Mouse (Mus musculus) gastrocnemius, postnatal 36 days (tissue): Measurements from ENCODE around the gene Borcs8. TPM values are rescaled to one million over a fixed set of nuclear protein-coding genes. Genes with fewer than 3 reads are reported as not detected.
A peak's percentile ranks its signal among the peaks of the same experiment; 100 is the strongest.

Experiments used
- DNase-seq, 2 experiments: peaks; one replicate each; pipeline ENCODE4 v3.0.0; 2022
- intact Hi-C: fragments of 180-260 bp; cut with DNase I; formaldehyde crosslinking; loops from one replicate; pipeline ENCODE4 v1.15.1; 2025
- long read RNA-seq, 2 experiments: library from polyadenylated mRNA; stranded (forward); transcript quantifications; one replicate each; pipeline ENCODE4 v2.0.0; 2021
- total RNA-seq, 2 experiments: library from RNA; stranded (reverse); gene quantifications; 2 replicates each; pipeline ENCODE4 v1.2.3; 2021

Borcs8 gene
- 10 to 100 TPM; 14.2 to 16.3 TPM for total RNA-seq
- long read RNA-seq, experiment 1, transcript Borcs8-201 (6 exons, 810 nt) = major isoform, 8 of 19 reads
- long read RNA-seq, experiment 1, partial matches to known transcripts = 3 of 19 reads
- long read RNA-seq, experiment 1, other reads (novel, unspliced or antisense) = 4 of 19 reads
- long read RNA-seq, experiment 2, transcript Borcs8-201 (6 exons, 810 nt) = major isoform, 7 of 24 reads
- long read RNA-seq, experiment 2, partial matches to known transcripts = 6 of 24 reads
- long read RNA-seq, experiment 2, other reads (novel, unspliced or antisense) = 6 of 24 reads

DNA sequence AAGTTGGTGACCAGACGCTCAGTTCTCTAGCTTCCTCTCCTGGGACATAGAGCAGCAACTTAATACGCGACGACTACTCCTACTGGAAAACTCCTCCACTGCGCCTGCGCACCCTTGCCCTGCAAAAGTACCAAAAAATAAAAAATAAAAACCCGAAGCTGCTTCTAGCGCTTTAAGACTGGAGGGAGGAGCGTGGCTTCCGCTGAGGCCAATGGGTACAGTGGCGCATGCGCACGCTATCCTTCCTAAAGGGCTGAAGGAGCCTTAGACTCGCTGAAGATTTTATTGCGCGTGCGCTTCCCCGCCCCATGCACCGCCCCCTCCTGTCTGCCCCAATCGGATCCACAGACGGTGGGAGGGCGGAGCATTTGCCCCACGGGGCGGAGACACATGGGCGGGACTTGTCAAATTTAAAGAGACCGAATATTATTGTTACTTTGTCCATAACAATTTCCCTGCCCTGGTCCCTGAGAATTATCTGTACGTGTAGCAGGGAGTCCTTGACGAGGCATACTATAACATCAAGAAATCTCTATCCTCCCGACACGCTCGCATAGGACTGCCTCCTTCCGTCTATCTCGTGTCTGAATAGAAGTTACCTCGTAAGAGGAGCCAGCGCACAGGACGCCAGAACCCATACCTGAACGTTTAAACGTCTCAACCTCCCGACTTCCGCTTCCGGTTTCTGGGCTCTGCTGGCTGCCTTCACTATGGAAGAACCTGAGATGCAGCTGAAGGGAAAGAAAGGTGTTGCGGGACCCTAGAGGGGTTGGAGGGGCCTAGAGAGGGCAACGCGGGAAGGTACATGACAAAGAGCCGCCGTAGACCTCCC, at the start of gene Borcs8, which contains the start of the genes Rfxank and Mef2b:
Borcs8 (plus strand) TSS at position 474 of the 832 bp plus-strand sequence.
Rfxank (minus strand) TSS at position 129 of the 832 bp plus-strand sequence.
Mef2b (plus strand) TSS at position 686 of the 832 bp plus-strand sequence.
- peak; percentile 99 for DNase-seq
- intact Hi-C loops = no loop called here

DNA sequence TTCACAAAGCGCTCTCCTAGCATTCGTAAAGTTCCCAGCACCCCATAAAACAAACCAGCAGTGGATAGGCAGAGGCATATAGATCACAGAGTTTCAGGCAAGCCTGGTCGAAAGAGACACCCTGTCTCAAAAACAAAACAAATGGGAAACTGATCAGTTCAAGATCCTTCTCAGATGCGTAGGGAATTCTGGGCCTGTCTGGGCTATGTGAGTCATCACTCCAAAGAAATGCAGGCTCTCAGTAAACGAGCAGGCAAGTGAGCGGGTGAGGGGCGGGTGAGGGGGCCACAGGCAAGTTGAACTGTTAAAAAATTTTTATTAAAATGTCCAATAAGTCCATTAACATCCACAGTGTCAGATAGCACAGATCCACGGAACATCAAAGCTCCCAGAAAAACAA, 46.5 kb upstream of the Borcs8 start:
- intact Hi-C loops = no loop called here
- DNase-seq = no peak

DNA sequence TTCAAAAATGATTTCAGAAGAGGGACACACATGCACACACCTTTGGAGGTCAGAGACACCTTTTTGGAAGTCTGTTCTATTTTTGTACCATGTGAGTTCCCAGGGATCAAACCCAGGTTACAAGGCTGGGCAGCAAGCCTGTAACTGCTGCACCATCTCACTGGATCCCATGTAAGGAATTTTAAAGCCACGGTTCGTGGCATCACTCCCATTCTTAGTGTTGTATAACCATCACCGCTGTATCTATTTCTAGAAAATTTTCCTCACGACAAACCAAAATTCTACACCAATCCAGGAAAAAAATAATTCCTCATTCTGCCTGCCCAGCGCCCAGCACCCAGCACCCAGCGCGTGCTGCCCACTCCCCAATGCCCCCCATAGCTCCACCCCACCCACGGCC, 40.0 kb upstream of the Borcs8 start:
- no peak for DNase-seq
- intact Hi-C loops = no loop called here

DNA sequence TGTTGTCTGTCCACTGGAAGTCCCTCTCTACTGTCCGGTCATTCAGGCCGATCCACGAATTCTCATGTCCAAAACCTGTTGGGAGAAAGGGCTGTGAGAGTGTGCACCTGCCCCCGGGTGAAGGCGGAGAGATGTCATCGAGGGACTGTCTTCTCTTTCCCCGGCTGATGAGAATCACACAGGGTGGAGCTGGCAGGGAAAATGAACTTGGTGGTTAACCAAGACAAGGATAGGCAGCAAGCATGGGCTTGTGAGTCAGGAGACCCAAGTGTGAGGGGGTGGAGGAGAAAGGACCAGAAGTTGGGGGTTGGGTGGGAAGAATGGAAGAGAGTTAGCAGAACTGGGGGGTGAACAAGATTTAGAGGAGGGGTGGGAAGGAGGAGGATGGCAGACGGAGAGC, 39.1 kb upstream of the Borcs8 start:
- intact Hi-C loops = loop anchor here (5.0 kb wide), 1 partner anchor 122 kb away; no protein-coding TSS in a partner anchor
- DNase-seq = no peak

DNA sequence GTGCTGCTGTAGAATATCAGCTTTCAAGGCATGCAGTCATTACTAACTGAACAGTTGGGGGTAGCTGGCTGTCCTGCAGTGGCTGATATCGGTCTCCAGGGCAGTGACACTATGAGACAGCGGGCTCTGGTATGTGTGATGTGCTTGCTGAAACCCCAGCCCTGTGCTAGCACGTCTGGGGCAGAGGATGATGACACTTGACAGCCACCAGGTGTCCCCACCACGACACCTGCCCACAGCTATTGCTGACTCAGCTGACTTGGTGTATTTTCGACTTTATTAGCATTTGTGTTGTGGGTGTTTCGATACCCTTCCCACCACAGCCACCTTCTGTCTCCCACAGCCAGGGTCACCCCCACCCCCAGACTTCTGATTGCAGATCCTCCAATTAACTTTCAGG, 34.8 kb upstream of the Borcs8 start:
- DNase-seq = no peak
- intact Hi-C loops = loop anchor here (1.0 to 5.0 kb wide), 2 partner anchors 62 to 118 kb away; no protein-coding TSS in a partner anchor

DNA sequence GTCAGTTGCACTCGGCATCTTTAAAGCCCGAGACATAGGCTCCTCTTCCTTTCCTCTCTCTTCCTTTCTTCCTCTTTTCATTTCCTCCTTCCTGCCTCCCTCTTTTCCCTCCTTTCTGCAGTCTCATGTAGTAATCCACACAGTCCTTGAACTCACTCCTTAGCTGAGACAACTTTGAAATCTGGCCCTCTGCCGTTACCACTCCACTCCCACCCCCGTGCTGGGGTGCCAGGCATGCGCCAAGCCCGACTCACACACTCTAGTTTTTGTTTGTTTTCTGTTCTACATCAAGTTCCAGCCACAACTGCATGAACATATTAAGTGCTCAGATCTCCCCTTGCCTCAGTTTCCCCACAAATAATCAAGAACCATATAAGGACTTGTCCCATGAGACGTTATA, 34.4 kb upstream of the Borcs8 start:
- DNase-seq = no peak
- intact Hi-C loops = loop anchor here (1.0 to 5.0 kb wide), 2 partner anchors 61 to 117 kb away; no protein-coding TSS in a partner anchor

DNA sequence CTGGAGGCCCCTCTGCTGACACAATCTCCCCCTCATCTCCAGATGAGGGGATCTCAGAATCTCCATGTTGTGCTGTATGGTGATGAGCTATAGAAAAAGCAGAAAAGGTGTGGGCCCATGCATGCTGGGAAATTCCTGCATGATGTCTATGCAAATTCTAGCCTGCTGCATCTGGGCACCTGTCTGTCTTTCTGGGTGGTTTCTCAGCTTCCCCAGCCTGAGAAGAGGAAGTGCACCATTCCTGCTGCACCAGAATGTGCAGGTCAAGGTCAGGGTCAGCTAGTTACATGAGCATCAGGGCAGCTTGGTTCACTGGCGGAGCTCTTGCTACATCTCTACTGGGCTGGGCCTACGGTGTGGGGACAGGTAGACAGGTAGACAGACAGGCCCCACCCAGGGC, 28.8 kb upstream of the Borcs8 start:
- intact Hi-C loops = no loop called here
- no peak for DNase-seq

DNA sequence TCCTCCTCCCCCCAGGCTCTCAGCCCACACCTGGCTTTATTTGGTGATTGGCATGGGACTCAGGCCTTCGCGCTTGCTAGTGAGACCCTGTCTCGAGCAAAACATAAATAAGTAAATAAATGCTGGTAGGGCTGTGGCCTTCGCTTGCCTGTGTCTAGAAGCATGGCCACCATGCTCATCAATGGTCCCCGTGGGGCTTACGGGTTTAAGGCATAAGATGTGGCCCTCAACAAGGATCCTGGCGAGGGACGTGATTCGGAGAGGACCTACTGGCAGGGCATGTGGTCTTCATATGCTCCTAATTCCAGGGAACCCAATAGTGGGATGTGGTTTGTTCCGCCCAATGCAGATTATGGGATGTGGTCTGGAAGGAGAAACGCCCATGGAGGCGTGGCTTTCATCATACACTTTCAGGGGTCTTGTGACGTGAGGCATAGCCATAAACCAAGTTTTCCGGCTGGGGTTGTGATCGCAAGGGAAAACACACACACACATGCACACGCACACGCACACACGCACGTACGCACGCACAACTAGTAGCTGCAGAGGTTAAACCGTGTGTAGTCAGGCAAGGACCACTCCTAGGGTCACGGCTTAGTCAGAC, 28.0 kb upstream of the Borcs8 start:
- intact Hi-C loops = no loop called here
- no peak for DNase-seq

DNA sequence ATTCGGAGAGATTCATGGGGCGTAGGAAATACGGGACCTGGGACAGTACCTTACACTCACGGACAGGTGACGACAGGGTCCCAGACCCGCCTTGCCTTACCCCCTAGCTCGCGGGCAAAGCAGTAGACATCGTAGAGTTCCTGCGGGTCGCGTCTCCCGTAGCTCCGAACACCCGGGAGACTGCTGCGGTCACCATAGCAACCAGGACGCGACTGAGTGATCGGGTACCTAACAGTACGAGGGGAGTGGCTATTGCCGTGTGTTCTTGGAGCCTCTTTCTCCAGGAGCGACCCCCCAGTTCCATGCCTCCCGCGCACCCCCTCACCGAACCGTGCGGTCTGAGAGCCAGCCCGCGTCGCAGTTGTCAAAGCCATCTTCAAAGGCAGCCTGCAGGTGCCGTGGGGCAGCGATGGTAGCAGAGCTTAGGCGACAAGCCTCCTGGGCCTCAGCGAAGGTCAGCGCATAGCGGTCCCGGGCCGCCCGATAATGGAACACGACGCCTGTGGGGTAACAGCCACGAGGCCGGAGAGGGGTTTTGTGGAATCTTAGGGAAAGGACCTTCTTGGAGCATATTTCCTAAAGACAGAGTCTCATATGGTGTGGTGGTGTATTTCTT, 26.8 kb upstream of the Borcs8 start:
- intact Hi-C loops = no loop called here

DNA sequence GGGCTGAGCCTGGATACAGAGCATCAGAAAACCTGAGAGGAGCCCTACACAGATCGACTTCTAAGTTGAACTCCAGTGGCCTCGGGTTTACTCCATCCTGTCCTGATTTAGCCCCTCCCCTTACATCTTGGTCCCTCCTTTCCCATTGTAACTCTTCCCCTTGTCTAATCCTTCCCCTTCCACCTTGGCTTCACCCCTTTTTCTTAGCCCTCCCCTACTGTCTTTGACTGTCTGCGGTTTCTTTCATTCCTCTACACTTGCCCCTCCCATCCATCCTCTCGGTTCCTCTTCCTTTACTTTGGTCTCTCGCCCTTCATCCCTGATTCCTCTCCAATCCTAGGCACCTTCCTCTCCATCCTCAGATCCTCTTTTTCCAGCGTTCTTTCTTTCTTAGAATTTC, 24.8 kb upstream of the Borcs8 start:
- DNase-seq = no peak
- intact Hi-C loops = no loop called here

More for the DNA sequence above, 26.8 kb upstream of the Borcs8 start:
- no peak for DNase-seq

DNA sequence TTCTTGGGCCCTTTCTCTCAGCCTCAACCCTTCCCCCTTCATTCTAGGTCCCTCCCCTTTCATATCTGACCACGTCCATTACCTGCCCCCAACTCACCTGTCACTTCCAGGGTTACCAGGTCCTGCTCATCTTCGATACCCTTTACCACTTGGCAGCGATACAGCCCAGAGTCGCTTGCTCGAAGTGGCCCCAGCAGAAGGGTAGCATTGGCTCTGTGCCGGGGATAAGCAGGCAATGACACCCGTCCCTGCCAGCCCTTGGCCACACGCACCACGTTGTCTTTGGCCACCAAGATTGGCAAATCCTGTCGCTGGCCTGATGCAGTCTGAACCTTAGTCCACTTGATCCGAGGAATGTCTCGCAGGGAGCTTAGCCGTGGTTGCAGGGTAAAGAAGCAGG, 24.4 kb upstream of the Borcs8 start:
- no peak for DNase-seq
- intact Hi-C loops = no loop called here

DNA sequence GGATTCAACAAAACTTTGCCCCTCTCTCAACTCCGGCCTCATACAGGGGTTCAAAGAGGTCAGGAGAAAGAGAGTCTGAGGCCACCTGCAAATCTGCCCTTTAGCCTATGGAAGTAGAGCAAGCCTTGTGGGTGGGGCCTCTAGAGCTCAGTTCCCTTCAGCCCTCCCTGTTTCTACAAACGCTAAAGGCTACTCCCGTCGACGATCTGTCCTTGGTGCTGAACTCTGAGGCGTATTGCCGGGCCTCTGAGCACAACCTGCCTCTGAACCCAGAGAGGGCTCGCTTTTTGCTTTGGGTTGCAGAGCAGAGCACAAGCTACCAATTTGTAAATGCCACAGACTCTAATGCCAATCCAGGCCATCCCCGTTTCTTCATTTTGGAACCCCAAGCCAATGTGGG, 21.7 kb upstream of the Borcs8 start:
- intact Hi-C loops = no loop called here
- DNase-seq = no peak

DNA sequence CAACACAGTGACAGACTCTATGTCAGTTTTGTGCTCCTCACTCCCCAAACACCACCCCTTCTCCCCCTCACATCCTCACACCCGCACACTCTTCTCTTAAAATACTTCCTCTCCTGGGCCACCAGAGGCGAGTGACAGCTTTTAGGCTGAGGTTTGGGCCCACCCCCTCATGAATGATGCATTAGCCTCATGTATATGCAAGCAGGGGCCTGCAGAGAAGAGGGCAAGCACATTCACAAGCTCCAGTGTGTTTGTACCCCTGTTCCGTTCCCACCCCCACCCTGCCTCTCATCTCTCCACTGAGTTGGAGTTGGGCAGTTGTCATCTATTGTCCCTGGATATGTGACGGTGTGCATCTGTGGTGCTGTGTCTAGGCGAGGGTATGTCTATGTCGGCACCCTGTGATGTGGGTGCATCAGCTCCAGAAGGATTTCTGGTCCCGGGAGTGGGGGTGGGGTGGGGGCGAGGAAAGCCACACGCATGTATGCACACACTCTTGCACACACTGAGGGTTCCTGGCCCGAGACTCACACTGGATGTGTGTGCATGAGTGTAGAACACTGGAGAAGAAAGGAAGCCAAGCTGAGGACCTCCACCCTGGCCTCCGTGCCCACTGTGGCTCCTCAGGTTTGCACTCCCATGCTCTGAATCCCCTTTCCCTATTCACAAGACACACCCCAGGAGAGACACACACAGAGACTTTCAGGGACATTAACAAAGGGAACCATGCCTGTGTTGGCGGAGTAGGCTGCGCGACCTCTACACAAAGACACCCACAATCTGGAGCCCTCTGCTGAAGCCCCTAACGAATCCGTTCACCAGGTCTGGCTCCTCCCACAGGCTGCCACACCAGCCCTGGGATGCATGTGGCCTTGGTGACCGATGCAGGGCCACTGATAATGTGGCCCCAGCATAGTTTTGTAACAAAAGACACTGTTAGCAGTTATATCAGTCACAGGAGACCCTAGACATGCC, 20.3 kb upstream of the Borcs8 start:
- no peak for DNase-seq
- intact Hi-C loops = no loop called here

DNA sequence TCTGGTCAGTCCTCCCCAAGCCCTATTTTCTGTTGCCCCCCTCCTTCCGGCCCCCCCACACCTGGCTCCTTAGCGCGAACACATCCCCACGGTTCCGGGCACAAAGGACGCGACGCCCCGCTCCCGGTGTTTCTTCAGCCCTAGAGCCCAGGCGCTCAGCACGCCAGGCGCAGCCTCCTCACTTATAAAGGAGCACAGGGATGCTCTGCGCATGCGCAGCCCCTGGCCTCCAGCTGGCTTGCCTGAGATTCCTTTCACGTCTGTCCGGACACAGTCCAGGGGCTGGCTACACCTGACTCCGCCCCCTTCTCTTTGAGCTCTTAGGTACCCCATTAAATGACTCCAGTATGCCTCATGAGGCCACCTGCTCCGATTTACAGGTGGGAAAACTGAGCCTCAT, 18.6 kb upstream of the Borcs8 start, which contains the start of gene Ncan:
Ncan (minus strand) TSS at position 207 of the 400 bp plus-strand sequence.
- no peak for DNase-seq
- intact Hi-C loops = no loop called here

DNA sequence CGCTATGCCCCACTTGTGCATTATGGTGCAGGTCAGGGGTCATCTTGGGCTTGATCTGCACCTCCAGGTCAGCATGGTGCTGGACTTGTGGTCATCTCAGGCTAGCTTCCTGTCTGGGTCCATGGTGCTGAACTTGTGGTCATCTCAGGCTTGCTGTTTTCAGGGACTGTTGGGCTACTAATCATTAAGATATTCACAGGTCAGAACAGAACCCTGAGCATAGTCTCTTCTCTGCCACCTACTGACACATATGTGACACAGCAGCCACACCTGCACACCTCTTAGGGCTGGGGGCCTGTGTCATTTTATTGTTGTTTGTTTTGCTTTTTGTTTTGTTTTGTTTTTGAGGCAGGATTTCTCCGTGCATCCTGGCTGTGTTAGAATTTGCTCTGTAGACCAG, 16.4 kb upstream of the Borcs8 start:
- no peak for DNase-seq
- intact Hi-C loops = no loop called here

DNA sequence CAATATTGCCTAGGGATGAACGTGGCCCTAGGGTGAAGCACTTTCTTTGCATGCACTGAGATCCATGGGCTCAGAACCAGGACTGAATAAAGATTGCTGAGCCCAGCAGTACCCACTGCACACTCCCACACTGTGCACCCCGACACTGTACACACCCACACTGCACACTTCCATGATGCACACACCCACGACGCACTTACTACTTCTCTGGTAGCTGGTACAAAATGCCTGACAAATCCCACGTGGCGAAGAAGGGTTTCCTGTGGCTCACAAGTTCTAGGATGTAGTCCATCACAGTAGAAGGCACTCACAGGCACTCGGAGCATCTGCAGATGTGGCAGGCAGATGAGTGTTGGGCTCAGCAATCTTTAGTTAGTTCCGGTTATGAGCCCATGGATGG, 14.3 kb upstream of the Borcs8 start:
- DNase-seq = no peak
- intact Hi-C loops = no loop called here

DNA sequence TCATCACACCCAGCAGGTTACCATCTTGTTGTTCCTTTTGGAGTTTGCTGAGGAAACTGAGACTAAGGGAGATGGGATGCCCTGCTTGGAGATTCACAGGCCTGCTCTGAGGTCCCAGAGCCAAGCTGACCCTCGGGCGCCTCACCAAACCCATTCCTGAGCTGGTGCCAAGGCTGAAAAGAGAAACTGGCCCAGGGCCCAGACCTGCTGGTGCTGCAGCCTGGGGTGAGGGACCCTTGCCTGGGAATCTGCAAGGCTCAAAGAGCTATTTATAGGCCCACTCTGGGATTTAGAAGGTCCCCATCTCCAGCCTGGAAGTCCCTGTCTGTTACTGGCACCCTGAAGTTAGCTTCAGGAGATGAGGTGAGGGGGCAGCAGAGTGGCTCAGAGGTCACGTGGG, 10.9 kb upstream of the Borcs8 start:
- DNase-seq = peak; percentile 41 to 56
- intact Hi-C loops = no loop called here

DNA sequence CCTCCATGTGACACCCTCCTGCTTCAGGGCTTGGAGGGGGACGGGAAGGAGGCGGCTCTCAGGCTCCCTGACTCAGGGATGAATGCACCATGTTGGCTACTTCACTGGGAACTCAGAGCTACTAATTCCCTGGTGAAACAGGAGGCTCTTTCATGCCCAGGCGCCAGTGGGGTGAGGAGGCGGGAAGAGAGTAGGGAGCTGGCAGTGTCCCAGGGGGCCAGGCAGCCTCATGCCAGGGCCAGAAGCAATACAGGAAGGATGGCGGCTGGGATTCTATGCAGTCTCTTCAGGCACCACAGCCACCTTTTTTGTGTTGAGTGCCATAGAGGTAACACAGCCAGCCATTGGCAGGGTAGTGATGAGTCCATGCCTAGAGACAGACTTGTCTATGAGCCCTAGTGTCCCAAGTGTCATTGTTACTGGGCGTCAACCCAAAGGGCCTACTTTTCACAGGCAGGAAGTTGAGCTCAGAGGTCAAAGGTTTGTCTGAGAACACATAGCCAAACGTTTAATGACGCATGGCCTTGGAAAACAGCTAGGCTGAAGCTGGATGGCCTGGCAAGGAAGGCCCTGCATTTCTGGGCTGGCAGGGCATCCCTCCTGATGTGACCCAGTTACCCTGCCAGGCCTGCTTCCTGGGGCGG, 9.9 kb upstream of the Borcs8 start:
- DNase-seq = peak in 1 of 2 experiments; percentile 23
- intact Hi-C loops = no loop called here

DNA sequence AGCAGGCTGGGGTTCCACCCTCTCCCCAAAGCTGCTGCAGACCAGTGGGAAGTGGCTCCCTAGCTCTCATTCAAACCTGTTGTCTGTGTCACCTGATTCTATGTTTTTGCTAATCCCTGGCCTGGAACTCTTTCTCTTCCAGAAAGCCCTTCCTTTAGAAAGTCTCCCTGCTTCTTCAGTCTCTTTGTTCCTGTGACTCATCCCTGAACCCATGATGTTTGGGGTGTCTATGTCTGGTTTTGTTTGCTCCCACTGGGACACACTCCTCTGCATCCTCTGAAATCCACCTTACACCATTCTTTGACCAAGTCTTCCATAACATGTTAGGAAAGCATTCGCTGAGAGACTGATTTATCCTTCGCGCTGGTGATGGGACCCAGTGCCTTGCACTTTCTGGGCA, 9.2 kb upstream of the Borcs8 start:
- intact Hi-C loops = no loop called here
- no peak for DNase-seq
